Mouse (Mus musculus) gastrocnemius, postnatal 14 days (tissue): ENCODE data around the gene Ankrd39. TPM values are rescaled to one million over a fixed set of nuclear protein-coding genes. Genes with fewer than 3 reads are reported as not detected.

ENCODE experiments used
- DNase-seq: peaks from one replicate; pipeline ENCODE4 v3.0.0; 2021; ENCODE audit warnings: mixed read lengths
- intact Hi-C: fragments of 180-260 bp; cut with DNase I; formaldehyde crosslinking; loops from one replicate; pipeline ENCODE4 v1.15.1; 2025; ENCODE audit warnings: low total_unique reads
- microRNA-seq, 2 experiments: library from miRNA; unstranded; fragments of <30 nt; microRNA quantifications; one replicate each; pipeline ENCODE4 v1.2.0; 2021
- total RNA-seq, 2 experiments: library from RNA; stranded (reverse); gene quantifications; 2 replicates each; pipeline ENCODE4 v1.2.3; 2021

Ankrd39 gene
- total RNA-seq, 2 experiments from 2014 or later, result 5.7 to 9.6 TPM

DNA sequence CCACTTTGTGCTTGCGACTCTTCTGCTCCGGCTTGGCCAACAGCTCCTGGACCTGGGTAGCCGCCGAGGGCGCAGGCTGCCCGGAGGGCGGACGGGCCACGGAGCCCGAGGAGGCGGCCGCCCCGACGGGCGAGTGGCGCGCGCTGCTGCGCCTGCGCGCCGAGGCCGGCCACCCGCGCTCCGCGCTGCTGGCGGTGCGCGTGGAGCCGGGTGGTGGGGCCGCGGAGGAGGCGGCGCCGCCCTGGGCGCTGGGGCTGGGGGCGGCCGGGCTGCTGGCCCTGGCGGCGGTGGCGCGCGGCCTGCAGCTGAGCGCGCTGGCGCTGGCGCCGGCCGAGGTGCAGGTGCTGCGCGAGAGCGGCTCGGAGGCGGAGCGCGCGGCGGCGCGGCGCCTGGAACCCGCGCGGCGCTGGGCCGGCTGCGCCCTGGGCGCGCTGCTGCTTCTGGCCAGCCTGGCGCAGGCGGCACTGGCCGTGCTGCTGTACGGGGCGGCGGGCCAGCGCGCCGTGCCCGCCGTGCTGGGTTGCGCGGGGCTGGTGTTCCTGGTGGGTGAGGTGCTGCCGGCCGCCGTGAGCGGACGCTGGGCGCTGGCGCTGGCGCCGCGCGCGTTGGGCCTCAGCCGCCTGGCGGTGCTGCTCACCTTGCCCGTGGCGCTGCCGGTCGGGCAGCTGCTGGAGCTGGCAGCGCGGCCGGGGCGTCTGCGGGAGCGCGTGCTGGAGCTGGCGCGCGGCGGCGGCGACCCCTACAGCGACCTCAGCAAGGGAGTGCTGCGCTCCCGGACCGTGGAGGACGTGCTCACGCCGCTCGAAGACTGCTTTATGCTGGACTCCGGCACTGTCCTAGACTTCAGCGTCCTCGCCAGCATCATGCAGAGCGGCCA, 34.9 kb downstream of the Ankrd39 start:
- intact Hi-C loops, result no loop called here
- DNase-seq, result peak; percentile 63

DNA sequence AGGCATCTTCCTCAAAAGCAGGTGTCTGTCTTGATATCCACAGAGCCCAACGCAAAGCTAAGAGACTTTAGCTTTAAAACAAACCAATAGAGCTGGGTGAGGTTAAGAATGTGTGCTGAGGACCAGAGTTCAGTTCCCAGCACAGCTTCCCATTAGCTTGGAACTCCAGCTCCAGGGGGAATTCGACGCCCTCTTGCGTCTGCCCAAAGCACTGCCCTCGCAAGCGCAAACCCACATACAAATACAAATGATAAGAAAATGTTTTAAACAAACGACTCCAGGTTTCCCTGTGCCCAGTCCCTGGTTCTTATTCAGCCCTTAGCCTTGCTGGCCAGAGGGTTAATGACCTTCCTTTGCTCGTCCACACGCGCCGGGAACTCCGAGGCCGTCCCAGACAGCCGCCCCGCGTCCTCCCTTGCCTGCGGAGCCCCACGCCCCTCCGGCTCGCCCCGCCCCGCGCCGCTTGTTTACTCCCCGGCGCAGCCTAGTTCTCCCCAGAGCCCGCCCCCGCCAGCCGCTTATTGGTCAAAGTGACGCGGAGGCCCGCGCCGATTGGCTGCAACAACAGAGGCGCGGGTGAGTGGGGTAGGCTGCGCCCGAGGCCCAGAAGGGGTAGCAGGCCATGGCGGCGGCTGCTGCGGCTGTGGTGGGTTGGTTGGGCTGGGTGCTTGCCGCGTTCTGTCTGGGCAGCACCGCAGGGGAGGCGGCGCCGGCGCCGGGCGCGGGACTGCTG, 35.8 kb downstream of the Ankrd39 start, which contains the start of gene Cnnm3:
Gene Cnnm3 (plus strand): TSS at position 579 of the 733 bp plus-strand sequence.
- peak; percentile 100 for DNase-seq
- intact Hi-C loops, result no loop called here

DNA sequence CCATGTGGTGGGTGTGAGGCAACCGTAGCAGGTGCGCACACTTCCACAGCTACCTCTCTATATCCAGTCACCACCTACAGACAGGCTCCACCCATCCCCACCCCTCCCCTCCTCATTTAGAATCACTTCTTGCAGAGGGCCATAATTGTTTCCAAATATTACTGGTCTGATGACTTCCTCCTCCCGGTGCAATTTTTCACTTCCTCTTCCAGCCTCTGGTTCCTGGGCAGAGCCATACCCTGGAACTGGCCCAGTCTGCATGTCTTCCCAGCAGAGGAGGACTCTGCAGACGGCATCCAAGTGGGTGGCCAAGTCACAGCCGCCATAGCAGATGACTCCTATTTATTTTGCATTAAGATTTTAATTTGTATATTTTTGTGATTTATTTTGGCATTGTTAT, 39.0 kb downstream of the Ankrd39 start:
- intact Hi-C loops, result loop anchor here (10.0 kb wide), 2 partner anchors 73 to 163 kb away; no protein-coding TSS in a partner anchor
- DNase-seq, result no peak

DNA sequence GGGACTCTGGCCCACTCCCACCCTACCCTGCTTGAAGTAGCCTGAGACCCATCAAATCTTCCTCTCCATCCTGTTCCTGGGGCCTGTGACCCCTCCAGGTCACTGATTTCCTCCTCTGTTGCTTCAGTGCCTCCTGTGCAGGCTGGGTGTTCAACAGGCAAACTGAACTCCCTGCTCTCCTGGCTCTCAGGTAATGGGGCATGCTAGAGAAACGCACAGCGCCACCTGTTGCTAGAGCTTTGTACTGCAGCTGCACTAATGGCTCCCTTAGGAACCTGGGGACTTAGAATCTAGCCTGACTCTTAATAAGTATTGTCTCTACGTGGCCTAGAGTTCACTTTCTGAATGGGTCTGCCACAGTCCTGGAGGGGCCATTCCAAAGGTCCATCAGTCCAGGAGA, 46.0 kb downstream of the Ankrd39 start:
- intact Hi-C loops, result loop anchor here (10.0 kb wide), 2 partner anchors 66 to 156 kb away; no protein-coding TSS in a partner anchor
- peak; percentile 60 for DNase-seq

DNA sequence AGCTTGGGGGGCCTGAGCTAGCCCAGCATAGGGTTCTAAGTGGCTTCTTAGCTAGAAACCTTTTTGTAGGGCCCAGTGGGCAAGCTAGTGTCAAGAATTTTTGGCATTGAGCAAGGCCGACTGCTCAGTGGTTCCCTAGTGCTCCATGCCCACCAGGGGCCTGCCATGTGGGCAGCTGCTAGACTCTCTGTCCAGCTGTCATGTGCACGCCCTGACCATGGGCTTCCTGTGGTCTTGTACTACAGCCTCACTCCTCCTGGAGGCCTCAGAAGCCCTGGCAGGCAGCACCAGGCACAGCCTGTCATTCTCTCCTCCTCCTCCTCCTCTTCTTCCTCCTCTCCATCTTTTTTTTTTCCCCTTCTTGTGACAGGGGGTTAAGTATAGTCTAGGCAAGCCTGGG, 49.9 kb downstream of the Ankrd39 start:
- DNase-seq, result no peak

DNA sequence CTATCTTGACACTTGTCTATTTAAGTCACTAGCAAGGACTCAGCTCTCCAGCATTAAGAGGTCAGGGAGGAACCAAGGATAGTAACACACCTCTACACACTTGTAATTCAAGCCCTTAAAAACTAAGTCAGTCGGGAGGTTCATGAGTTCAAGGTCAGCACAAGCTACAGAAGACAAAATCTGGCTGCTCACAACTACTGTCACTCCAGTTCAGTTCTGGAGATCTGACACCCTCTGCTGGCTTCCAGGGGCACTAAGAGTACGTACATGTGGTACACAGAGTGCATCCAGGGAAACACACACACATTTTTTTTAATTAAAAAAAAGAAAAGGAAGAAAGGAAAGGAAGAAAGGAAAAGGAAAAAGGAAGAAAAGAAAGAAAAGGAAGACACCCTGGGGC, 50.5 kb downstream of the Ankrd39 start:
- DNase-seq, result no peak
- intact Hi-C loops, result loop anchor here (5.0 kb wide), 1 partner anchor 174 kb away; no protein-coding TSS in a partner anchor

More for the DNA sequence above, 49.9 kb downstream of the Ankrd39 start:
- intact Hi-C loops, result loop anchor here (5.0 kb wide), 1 partner anchor 175 kb away; no protein-coding TSS in a partner anchor

DNA sequence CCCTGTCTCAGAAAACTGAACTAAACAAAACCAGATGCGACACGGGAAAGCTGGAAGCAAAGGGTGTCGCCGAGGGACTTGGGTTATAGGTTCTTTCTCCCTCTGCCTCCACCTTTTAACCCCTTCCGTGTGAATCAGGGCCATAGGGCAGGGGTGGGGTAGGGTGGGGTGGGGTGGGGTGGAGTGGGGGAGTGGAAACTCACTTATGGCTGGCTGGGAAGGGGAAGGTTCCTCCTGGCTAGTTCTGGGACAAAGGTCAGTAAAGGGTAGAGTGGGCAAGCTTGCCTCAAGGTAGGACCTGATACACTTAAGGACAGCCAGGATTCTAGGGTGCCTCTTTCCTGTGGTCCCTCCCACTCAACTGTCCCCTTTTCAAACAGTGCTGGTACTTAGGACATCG, 53.9 kb downstream of the Ankrd39 start:
- intact Hi-C loops, result no loop called here
- no peak for DNase-seq

DNA sequence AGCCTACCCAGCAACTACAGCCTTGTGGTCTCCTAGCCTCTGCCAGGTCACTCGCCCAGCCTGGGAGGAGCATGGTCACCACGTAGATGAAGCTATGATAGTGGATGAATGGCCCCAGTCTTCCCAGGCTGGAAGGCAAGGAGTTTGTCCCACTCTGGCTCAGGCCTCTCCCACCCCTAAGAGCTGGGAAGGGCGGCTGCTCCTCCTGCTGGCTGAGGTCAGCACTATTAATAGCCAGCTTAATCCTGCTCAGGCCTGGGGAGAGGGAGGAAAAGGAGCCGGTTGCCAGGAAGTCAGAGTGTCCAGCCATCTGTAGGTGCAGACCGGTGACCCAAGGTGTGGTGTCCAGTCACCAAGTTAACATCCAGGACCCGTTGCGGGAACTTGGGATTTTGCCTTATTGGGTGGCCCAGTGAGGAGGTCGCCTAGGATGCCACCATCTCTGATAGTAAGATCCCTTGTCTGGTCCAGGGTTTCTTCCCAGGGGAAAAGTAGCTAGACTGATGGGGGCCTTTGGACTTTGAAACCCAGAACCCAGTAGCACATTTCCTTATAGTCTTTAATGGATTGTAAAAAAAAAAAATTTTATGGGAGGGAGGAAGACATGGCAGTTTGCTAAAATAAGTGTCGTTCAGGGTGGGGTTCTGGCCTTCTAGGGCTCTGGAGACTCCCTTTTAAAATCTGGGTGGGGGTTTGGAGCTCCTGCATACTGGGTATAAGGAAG, 54.7 kb downstream of the Ankrd39 start:
- intact Hi-C loops, result no loop called here
- DNase-seq, result peak; percentile 76

DNA sequence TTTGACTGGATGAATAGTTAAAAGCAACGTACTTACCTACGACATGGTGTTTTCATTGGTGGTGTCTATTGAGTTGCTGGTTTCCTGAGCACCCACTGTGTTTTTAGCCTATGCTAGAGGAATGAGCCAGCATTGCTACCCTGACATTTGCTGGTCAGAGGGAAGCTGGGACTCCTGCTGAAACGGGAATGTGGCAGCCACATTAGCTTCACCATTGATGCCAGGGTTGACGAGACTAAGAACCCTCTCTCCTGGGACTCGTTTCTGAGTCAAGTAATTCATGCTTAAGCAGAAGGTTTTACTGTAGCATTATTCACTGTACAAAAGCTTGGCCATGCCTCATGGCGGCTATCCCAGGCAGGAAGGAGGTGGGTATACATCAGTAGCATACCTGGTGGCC, 57.6 kb downstream of the Ankrd39 start:
- DNase-seq, result no peak
- intact Hi-C loops, result no loop called here

Small RNA genes within 50 kb of the gene (microRNA-seq; reads per million reads assigned to microRNA genes)
- gene Gm47280, result 0 reads per million in 2 experiments

Other genes starting within 250 kb of the Ankrd39 start
- gene Arid5a, start 239.7 kb downstream of the Ankrd39 start, total RNA-seq, result 10 to 100 TPM in 1 of 2 experiments, 1 to 10 TPM in 1; 7.8 to 12.0 TPM
- gene Kansl3, start 178.3 kb downstream of the Ankrd39 start, total RNA-seq, result 10 to 100 TPM; 26.9 to 31.1 TPM
- not detected for gene Fer1l5, start 175.2 kb downstream of the Ankrd39 start, total RNA-seq
- 10 to 100 TPM; 15.7 to 17.2 TPM for gene Lman2l, start 102.2 kb downstream of the Ankrd39 start, total RNA-seq
- 1 to 10 TPM; 4.6 to 5.4 TPM for gene Cnnm4, start 75.8 kb downstream of the Ankrd39 start, total RNA-seq
- gene Cnnm3, start 35.6 kb downstream of the Ankrd39 start, total RNA-seq, result 10 to 100 TPM in 1 of 2 experiments, 1 to 10 TPM in 1; 9.3 to 13.3 TPM
- 1,000 to 10,000 TPM; 1,005 to 1,120 TPM for gene Ankrd23, start 10.6 kb downstream of the Ankrd39 start, total RNA-seq
- gene Gm42417, start 8.0 kb downstream of the Ankrd39 start, total RNA-seq, result 100 to 1,000 TPM; 440 to 562 TPM
- 10 to 100 TPM; 12.1 to 13.1 TPM for gene Sema4c, start 10.9 kb upstream of the Ankrd39 start, total RNA-seq
- gene Fam178b, start 135.7 kb upstream of the Ankrd39 start, total RNA-seq, result 1 to 10 TPM in 1 of 2 experiments, under 1 TPM in 1; 0.91 to 4.2 TPM
- gene Cox5b, start 144.0 kb upstream of the Ankrd39 start, total RNA-seq, result 1,000 to 10,000 TPM; 1,379 to 1,478 TPM
- under 1 TPM; 0.37 to 0.38 TPM for gene 4933424G06Rik, start 162.7 kb upstream of the Ankrd39 start, total RNA-seq
- gene Actr1b, start 167.0 kb upstream of the Ankrd39 start, total RNA-seq, result 100 to 1,000 TPM; 142 to 143 TPM
- under 1 TPM in 1 of 2 experiments, not detected in 1; 0.39 TPM for gene Zap70, start 214.4 kb upstream of the Ankrd39 start, total RNA-seq